Mouse (Mus musculus) colon, adult 2 months (tissue): ENCODE measurements around the gene Sephs2. TPM values are rescaled to one million over a fixed set of nuclear protein-coding genes. Genes with fewer than 3 reads are reported as not detected.

Source experiments
- polyA plus RNA-seq: library from polyadenylated mRNA; depleted of rRNA; stranded (reverse); fragments of >200 nt; gene quantifications from 2 replicates; pipeline ENCODE4 v1.2.3, GENCODE M21; 2012; rRNA removed

The Sephs2 gene
- 34.1 and 39.1 TPM in 2 replicates for polyA plus RNA-seq

GRCm38 (mm10) chr7:127273925-127274789 lies at the start of gene Sephs2:
TSS of gene Sephs2 (minus strand) at chr7:127274055.

GRCm38 (mm10) chr7:127296098-127296497 lies 22.2 kb upstream of the Sephs2 start, which contains the start of gene Itgal:
TSS of gene Itgal (plus strand) at chr7:127296260.

GRCm38 (mm10) chr7:127260309-127261111 lies 13.3 kb downstream of the Sephs2 start, which contains the start of gene Dctpp1:
TSS of gene Dctpp1 (minus strand) at chr7:127260709.

DNA sequence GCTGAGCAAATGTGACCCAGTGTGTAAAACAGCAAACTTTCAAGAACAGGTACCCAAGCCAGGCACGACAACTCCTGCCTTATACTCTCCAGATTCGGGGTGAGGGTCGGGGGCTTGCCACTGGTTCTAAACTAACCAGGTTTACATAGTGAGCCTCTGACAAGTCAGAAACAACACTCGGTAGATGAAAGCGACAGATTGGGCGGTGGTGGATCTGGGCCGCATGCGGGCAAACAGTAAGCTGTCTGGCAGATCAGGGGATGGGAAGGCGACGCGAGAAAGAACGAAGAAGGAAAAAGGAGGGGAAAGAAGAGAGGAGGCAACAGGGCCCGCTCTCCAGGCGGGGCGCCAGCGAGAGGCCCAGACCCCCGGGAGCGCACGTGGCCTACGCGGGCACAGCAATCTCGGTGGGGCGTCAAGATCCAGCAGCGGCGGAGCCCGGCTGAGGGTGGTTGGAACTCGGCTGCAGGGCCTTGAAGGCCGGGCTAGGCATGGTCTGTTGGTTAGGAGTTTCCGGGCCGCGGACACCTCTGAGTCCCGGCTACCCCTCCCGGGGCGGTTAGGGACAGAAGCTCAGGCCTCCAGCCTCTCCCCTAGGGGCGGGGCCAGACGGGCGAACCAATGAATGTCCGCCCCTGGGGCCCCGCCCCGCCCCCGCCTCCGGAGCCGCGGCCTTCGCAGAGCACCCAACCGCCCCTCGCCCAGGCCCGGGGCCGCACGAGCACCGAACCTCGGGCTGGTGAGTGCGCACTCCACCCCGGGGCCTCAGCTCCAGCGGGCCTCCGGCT lies 29.8 kb downstream of the Sephs2 start, which contains the start of gene Zfp771:
Gene Zfp771, plus strand, starts transcription at position 405 of the 788 bp plus-strand sequence.

DNA sequence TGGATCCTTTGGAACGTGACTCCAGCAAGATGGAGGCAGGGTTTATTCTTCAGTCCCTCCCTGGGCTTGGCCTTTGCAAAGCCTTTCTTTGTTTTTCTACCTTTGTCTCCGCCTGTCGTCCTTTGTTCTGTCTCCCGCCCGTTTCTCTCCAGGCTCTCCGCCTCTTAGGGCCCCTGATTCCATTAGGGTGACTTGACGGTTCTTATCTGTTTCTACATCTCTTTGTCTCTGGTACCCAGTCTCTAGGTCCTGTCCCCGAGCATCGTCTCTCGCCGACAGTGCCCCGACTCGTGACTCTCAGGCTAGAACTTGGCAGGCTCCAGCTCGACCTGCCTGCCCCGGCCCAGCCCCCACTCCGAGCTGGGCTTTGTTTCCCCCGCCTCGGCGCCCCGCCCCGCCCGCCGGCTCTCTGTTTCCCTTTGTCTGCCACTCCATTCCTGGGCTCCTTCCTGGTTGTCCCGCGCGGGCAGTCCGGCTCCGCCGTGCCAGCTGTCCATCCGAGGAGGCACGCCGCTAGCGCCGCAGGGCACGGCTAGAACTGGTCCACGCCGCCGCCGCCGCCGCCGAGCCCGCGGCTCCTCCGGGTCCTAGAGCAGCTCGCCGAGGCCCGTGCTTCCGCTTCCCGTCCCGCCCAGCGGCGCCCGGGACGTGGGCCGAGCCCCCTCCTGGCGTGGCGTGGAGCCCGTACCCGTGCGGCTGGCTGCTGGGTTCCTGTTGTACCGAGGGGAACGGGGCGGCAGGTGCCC lies 41.1 kb downstream of the Sephs2 start, which contains the start of the genes Zfp553 and Sept1:
Gene Zfp553, plus strand, starts transcription at position 440 of the 746 bp plus-strand sequence.
Gene Sept1, minus strand, starts transcription at position 509 of the 746 bp plus-strand sequence.

Other genes starting within 250 kb of the Sephs2 start
- gene Maz, start 247.0 kb downstream of the Sephs2 start, polyA plus RNA-seq: 182 and 234 TPM in 2 replicates
- gene Kif22, start 231.6 kb downstream of the Sephs2 start, polyA plus RNA-seq: 6.3 and 6.9 TPM in 2 replicates
- gene Zg16, start 186.7 kb downstream of the Sephs2 start, polyA plus RNA-seq: 4,054 and 4,768 TPM in 2 replicates
- gene AI467606, start 182.7 kb downstream of the Sephs2 start, polyA plus RNA-seq: 21.2 and 21.4 TPM in 2 replicates
- gene Qprt, start 151.8 kb downstream of the Sephs2 start, polyA plus RNA-seq: 0.65 and 0.79 TPM in 2 replicates
- gene Spn, start 136.2 kb downstream of the Sephs2 start, polyA plus RNA-seq: 1.9 and 2.2 TPM in 2 replicates
- 17.7 and 20.8 TPM in 2 replicates for gene Cd2bp2, start 78.0 kb downstream of the Sephs2 start, polyA plus RNA-seq
- 36.0 and 42.8 TPM in 2 replicates for gene Tbc1d10b, start 65.6 kb downstream of the Sephs2 start, polyA plus RNA-seq
- gene Mylpf, start 65.2 kb downstream of the Sephs2 start, polyA plus RNA-seq: 0.43 and 0.79 TPM in 2 replicates
- 12.1 and 13.0 TPM in 2 replicates for gene Zfp553, start 41.0 kb downstream of the Sephs2 start, polyA plus RNA-seq
- gene Sept1, start 40.9 kb downstream of the Sephs2 start, polyA plus RNA-seq: 14.1 and 15.4 TPM in 2 replicates
- 99.4 and 116 TPM in 2 replicates for gene Zfp771, start 29.8 kb downstream of the Sephs2 start, polyA plus RNA-seq
- 67.0 and 72.9 TPM in 2 replicates for gene Dctpp1, start 13.3 kb downstream of the Sephs2 start, polyA plus RNA-seq
- gene Itgal, start 22.2 kb upstream of the Sephs2 start, polyA plus RNA-seq: 3.6 and 5.0 TPM in 2 replicates
- gene Zfp768, start 71.5 kb upstream of the Sephs2 start, polyA plus RNA-seq: 50.1 and 52.5 TPM in 2 replicates
- 13.0 and 13.4 TPM in 2 replicates for gene Zfp747, start 102.0 kb upstream of the Sephs2 start, polyA plus RNA-seq
- gene 9130019O22Rik, start 113.1 kb upstream of the Sephs2 start, polyA plus RNA-seq: 4.5 and 4.7 TPM in 2 replicates
- gene E430018J23Rik, start 119.6 kb upstream of the Sephs2 start, polyA plus RNA-seq: 9.8 and 10.4 TPM in 2 replicates
- 7.7 and 7.9 TPM in 2 replicates for gene Zfp764, start 132.8 kb upstream of the Sephs2 start, polyA plus RNA-seq
- gene Zfp688, start 148.0 kb upstream of the Sephs2 start, polyA plus RNA-seq: 24.4 and 29.7 TPM in 2 replicates
- 4.1 and 4.6 TPM in 2 replicates for gene Zfp689, start 175.1 kb upstream of the Sephs2 start, polyA plus RNA-seq
- 75.9 and 78.1 TPM in 2 replicates for gene Prr14, start 185.6 kb upstream of the Sephs2 start, polyA plus RNA-seq
- 24.0 and 34.3 TPM in 2 replicates for gene Fbrs, start 205.1 kb upstream of the Sephs2 start, polyA plus RNA-seq
- gene Srcap, start 237.9 kb upstream of the Sephs2 start, polyA plus RNA-seq: 19.2 TPM in 2 replicates
- gene Gm42715, start 245.5 kb upstream of the Sephs2 start, polyA plus RNA-seq: 9.9 and 12.4 TPM in 2 replicates